Mouse (Mus musculus): ENCODE measurements around the gene Dtx3. TPM values are rescaled to one million over a fixed set of nuclear protein-coding genes. Genes with fewer than 3 reads are reported as not detected.
"Not testable (repeated sequence)": the region's sequence is repeated elsewhere in the genome, so short reads cannot be mapped to it uniquely, and the experiment has no call there.

The Dtx3 gene
- polyA plus RNA-seq, 1 experiment from 2014 or later = 158 TPM

- H3K4me3 ChIP-seq (ENCODE audit: low read depth, low read length) = no peak overlapping the region
- 91% methylated on average over 4 of the region's 4 CpGs for WGBS
- no peak overlapping the region for H3K4me2 ChIP-seq (replicated peaks; ENCODE audit: low read depth, low read length)
- ATAC-seq (ENCODE audit: low FRiP score) (no peak), DNase-seq (ENCODE audit: low spot score) (no peak)
- H3K9me3 ChIP-seq (ENCODE audit: control insufficient read depth, low read length) = no peaks in the 10 kb centered on the region
- no peaks in the 10 kb centered on the region for H3K36me3 ChIP-seq (ENCODE audit: control insufficient read depth, insufficient read depth, low read length)
- H3K4me1 ChIP-seq (replicated peaks; ENCODE audit: control insufficient read depth, insufficient read depth, low read length) = no peaks in the 10 kb centered on the region; the same call in 1 of the 2 replicates
- H3K27me3 ChIP-seq (ENCODE audit: control insufficient read depth, insufficient read depth, low read length) = peaks cover 37% of the 10 kb centered on the region
- no peak overlapping the region for H3K9ac ChIP-seq (ENCODE audit: low read depth, low read length)
- H3K27ac ChIP-seq (ENCODE audit: low read depth, low read length) = no peak overlapping the region
Observed at GRCm38 (mm10) chr10:127164190-127164589, 31.3 kb downstream of the Dtx3 start.

- not testable (repeated sequence) for H3K4me1 ChIP-seq (replicated peaks; ENCODE audit: control insufficient read depth, insufficient read depth, low read length); ATAC-seq (ENCODE audit: low FRiP score); H3K9ac ChIP-seq (ENCODE audit: low read depth, low read length); H3K36me3 ChIP-seq (ENCODE audit: control insufficient read depth, insufficient read depth, low read length); H3K27ac ChIP-seq (ENCODE audit: low read depth, low read length); H3K9me3 ChIP-seq (ENCODE audit: control insufficient read depth, low read length); H3K4me2 ChIP-seq (replicated peaks; ENCODE audit: low read depth, low read length); DNase-seq (ENCODE audit: low spot score); H3K4me3 ChIP-seq (ENCODE audit: low read depth, low read length)
- 61% methylated on average over 7 of the region's 7 CpGs for WGBS
- peaks cover 26% of the 10 kb centered on the region for H3K27me3 ChIP-seq (ENCODE audit: control insufficient read depth, insufficient read depth, low read length)
Observed at GRCm38 (mm10) chr10:127162771-127163261, 32.7 kb downstream of the Dtx3 start.

- Histone ChIP-seq H3K27me3 (ENCODE audit: control insufficient read depth, insufficient read depth, low read length) (peaks cover 6% of the 10 kb centered on the region), H3K4me3 (ENCODE audit: low read depth, low read length) (no peak overlapping the region), H3K27ac (ENCODE audit: low read depth, low read length) (no peak overlapping the region), H3K9me3 (ENCODE audit: control insufficient read depth, low read length) (no peaks in the 10 kb centered on the region), H3K4me2 (replicated peaks; ENCODE audit: low read depth, low read length) (no peak overlapping the region), H3K4me1 (replicated peaks; ENCODE audit: control insufficient read depth, insufficient read depth, low read length) (no peaks in the 10 kb centered on the region; the same call in 1 of the 2 replicates), H3K36me3 (ENCODE audit: control insufficient read depth, insufficient read depth, low read length) (no peaks in the 10 kb centered on the region), H3K9ac (ENCODE audit: low read depth, low read length) (no peak overlapping the region)
- DNase-seq (ENCODE audit: low spot score) (no peak), ATAC-seq (ENCODE audit: low FRiP score) (no peak)
- 76% methylated on average over 3 of the region's 3 CpGs for WGBS
Observed at GRCm38 (mm10) chr10:127160728-127161127, 34.8 kb downstream of the Dtx3 start.

GRCm38 (mm10) chr10:127160081-127160480, 35.4 kb downstream of the Dtx3 start:
- Histone ChIP-seq H3K9ac (ENCODE audit: low read depth, low read length) (no peak overlapping the region), H3K4me3 (ENCODE audit: low read depth, low read length) (no peak overlapping the region), H3K9me3 (ENCODE audit: control insufficient read depth, low read length) (no peaks in the 10 kb centered on the region), H3K36me3 (ENCODE audit: control insufficient read depth, insufficient read depth, low read length) (no peaks in the 10 kb centered on the region), H3K27ac (ENCODE audit: low read depth, low read length) (no peak overlapping the region), H3K4me2 (replicated peaks; ENCODE audit: low read depth, low read length) (no peak overlapping the region), H3K27me3 (ENCODE audit: control insufficient read depth, insufficient read depth, low read length) (no peaks in the 10 kb centered on the region; the same call in 1 of the 2 replicates), H3K4me1 (replicated peaks; ENCODE audit: control insufficient read depth, insufficient read depth, low read length) (no peaks in the 10 kb centered on the region)
- DNase-seq (ENCODE audit: low spot score) (no peak), ATAC-seq (ENCODE audit: low FRiP score) (no peak)
- 87% methylated on average over 9 of the region's 9 CpGs for WGBS

GRCm38 (mm10) chr10:127158471-127158870, 37.1 kb downstream of the Dtx3 start:
- Histone ChIP-seq H3K4me2 (replicated peaks; ENCODE audit: low read depth, low read length) (no peak overlapping the region), H3K4me1 (replicated peaks; ENCODE audit: control insufficient read depth, insufficient read depth, low read length) (no peaks in the 10 kb centered on the region), H3K27me3 (ENCODE audit: control insufficient read depth, insufficient read depth, low read length) (no peaks in the 10 kb centered on the region), H3K9ac (ENCODE audit: low read depth, low read length) (no peak overlapping the region), H3K27ac (ENCODE audit: low read depth, low read length) (no peak overlapping the region), H3K4me3 (ENCODE audit: low read depth, low read length) (no peak overlapping the region), H3K36me3 (ENCODE audit: control insufficient read depth, insufficient read depth, low read length) (no peaks in the 10 kb centered on the region), H3K9me3 (ENCODE audit: control insufficient read depth, low read length) (no peaks in the 10 kb centered on the region)
- no peak for DNase-seq (ENCODE audit: low spot score)
- ATAC-seq (ENCODE audit: low FRiP score) = no peak
- WGBS = 73% methylated on average over 3 of the region's 3 CpGs

GRCm38 (mm10) chr10:127156511-127156910, 39.0 kb downstream of the Dtx3 start:
- Histone ChIP-seq H3K27me3 (ENCODE audit: control insufficient read depth, insufficient read depth, low read length) (no peaks in the 10 kb centered on the region), H3K36me3 (ENCODE audit: control insufficient read depth, insufficient read depth, low read length) (no peaks in the 10 kb centered on the region)
- no peak for ATAC-seq (ENCODE audit: low FRiP score)

GRCm38 (mm10) chr10:127156089-127156488, 39.4 kb downstream of the Dtx3 start:
- Histone ChIP-seq H3K4me3 (ENCODE audit: low read depth, low read length) (no peak overlapping the region), H3K36me3 (ENCODE audit: control insufficient read depth, insufficient read depth, low read length) (no peaks in the 10 kb centered on the region), H3K9ac (ENCODE audit: low read depth, low read length) (no peak overlapping the region), H3K27me3 (ENCODE audit: control insufficient read depth, insufficient read depth, low read length) (no peaks in the 10 kb centered on the region), H3K9me3 (ENCODE audit: control insufficient read depth, low read length) (no peaks in the 10 kb centered on the region), H3K4me1 (replicated peaks; ENCODE audit: control insufficient read depth, insufficient read depth, low read length) (no peaks in the 10 kb centered on the region), H3K4me2 (replicated peaks; ENCODE audit: low read depth, low read length) (no peak overlapping the region), H3K27ac (ENCODE audit: low read depth, low read length) (no peak overlapping the region)
- DNase-seq (ENCODE audit: low spot score) (no peak), ATAC-seq (ENCODE audit: low FRiP score) (no peak)
- WGBS = 86% methylated on average over 1 of the region's 1 CpGs

More at GRCm38 (mm10) chr10:127156511-127156910, 39.0 kb downstream of the Dtx3 start:
- Histone ChIP-seq H3K9me3 (ENCODE audit: control insufficient read depth, low read length) (no peaks in the 10 kb centered on the region), H3K4me3 (ENCODE audit: low read depth, low read length) (no peak overlapping the region), H3K27ac (ENCODE audit: low read depth, low read length) (no peak overlapping the region), H3K4me1 (replicated peaks; ENCODE audit: control insufficient read depth, insufficient read depth, low read length) (no peaks in the 10 kb centered on the region), H3K4me2 (replicated peaks; ENCODE audit: low read depth, low read length) (no peak overlapping the region), H3K9ac (ENCODE audit: low read depth, low read length) (no peak overlapping the region)
- DNase-seq (ENCODE audit: low spot score) = no peak
- WGBS = 86% methylated on average over 1 of the region's 1 CpGs

GRCm38 (mm10) chr10:127154652-127155051, 40.9 kb downstream of the Dtx3 start:
- Histone ChIP-seq H3K27me3 (ENCODE audit: control insufficient read depth, insufficient read depth, low read length) (no peaks in the 10 kb centered on the region), H3K27ac (ENCODE audit: low read depth, low read length) (no peak overlapping the region), H3K9ac (ENCODE audit: low read depth, low read length) (no peak overlapping the region), H3K4me1 (replicated peaks; ENCODE audit: control insufficient read depth, insufficient read depth, low read length) (no peaks in the 10 kb centered on the region), H3K36me3 (ENCODE audit: control insufficient read depth, insufficient read depth, low read length) (no peaks in the 10 kb centered on the region), H3K9me3 (ENCODE audit: control insufficient read depth, low read length) (no peaks in the 10 kb centered on the region), H3K4me3 (ENCODE audit: low read depth, low read length) (no peak overlapping the region), H3K4me2 (replicated peaks; ENCODE audit: low read depth, low read length) (no peak overlapping the region)
- DNase-seq (ENCODE audit: low spot score) = no peak
- ATAC-seq (ENCODE audit: low FRiP score) = no peak
- 82% methylated on average over 5 of the region's 5 CpGs for WGBS

GRCm38 (mm10) chr10:127154241-127154640, 41.3 kb downstream of the Dtx3 start:
- DNase-seq (ENCODE audit: low spot score) = no peak
- Histone ChIP-seq H3K27ac (ENCODE audit: low read depth, low read length) (no peak overlapping the region), H3K9ac (ENCODE audit: low read depth, low read length) (no peak overlapping the region), H3K27me3 (ENCODE audit: control insufficient read depth, insufficient read depth, low read length) (no peaks in the 10 kb centered on the region), H3K4me2 (replicated peaks; ENCODE audit: low read depth, low read length) (no peak overlapping the region), H3K4me3 (ENCODE audit: low read depth, low read length) (no peak overlapping the region), H3K9me3 (ENCODE audit: control insufficient read depth, low read length) (no peaks in the 10 kb centered on the region), H3K36me3 (ENCODE audit: control insufficient read depth, insufficient read depth, low read length) (no peaks in the 10 kb centered on the region), H3K4me1 (replicated peaks; ENCODE audit: control insufficient read depth, insufficient read depth, low read length) (no peaks in the 10 kb centered on the region)
- ATAC-seq (ENCODE audit: low FRiP score) = no peak
- 95% methylated on average over 2 of the region's 2 CpGs for WGBS
